11 mouse cellular contexts compared by ENCODE assay signal in the genomic region with DNA sequence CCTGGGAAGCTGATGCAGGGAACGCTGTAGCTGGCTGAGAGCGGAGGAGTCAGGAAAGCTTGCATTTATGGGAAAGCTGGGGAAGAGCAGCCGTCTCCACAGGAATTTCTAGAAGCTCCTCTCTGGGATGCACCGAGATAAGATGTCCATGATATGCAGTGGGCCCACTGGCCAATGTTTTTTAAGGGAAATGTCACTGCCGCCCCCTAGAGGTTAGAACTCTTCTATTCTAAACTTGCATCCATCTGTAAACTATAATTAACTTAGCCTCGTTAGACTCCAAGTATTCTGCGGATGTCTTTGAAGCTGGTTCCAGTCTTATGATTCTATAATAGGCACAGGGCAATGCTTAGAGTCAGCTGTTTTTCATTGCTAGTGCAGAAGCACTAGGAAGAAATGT. TPM values are rescaled to one million over a fixed set of nuclear protein-coding genes. Genes with fewer than 3 reads are reported as not detected.
DNase-seq lines count a peak whose midpoint lies in the region; ATAC-seq and TF ChIP-seq lines count a peak whose summit lies in the region.
"Had no signal": no experiment of that assay in that cellular context is flagged by ENCODE, and none has a peak within 500 bp of the region (broad histone marks: within the 10 kb centered on the region; RNA-seq: fewer than 3 reads in every experiment).

No protein-coding gene starts in this region.

- H3K36me3 ChIP-seq in heart, embryonic 15.5 days, result peaks cover 49% of the 10 kb centered on the region
- H3K36me3 ChIP-seq in heart, embryonic 11.5 days (ENCODE audit: control insufficient read depth, insufficient read depth, low read length), result peaks cover 29% of the 10 kb centered on the region
- peaks cover 32% of the 10 kb centered on the region for H3K36me3 ChIP-seq in stomach, postnatal 0 days (ENCODE audit: control insufficient read depth, insufficient read depth, low read length)

- no peak overlapping the region for H3K4me3 ChIP-seq in heart, embryonic 15.5 days
- no peak overlapping the region for H3K4me3 ChIP-seq in heart, embryonic 11.5 days (ENCODE audit: low read depth, low read length)
- H3K4me3 ChIP-seq in stomach, postnatal 0 days (ENCODE audit: low read depth, low read length), result no peak overlapping the region
- H3K4me3 ChIP-seq: hindbrain, embryonic 15.5 days; liver, embryonic 12.5 days; neural tube, embryonic 13.5 days had no signal

- no peak for ATAC-seq in heart, embryonic 15.5 days (replicated peaks; ENCODE audit: insufficient number of reproducible peaks, insufficient read depth, low FRiP score, low read depth)
- ATAC-seq in heart, embryonic 11.5 days (replicated peaks; ENCODE audit: insufficient number of reproducible peaks, low FRiP score, low TSS enrichment), result no peak
- no peak for ATAC-seq in stomach, postnatal 0 days (ENCODE audit: low FRiP score, low TSS enrichment)
- no peak for ATAC-seq in inflammation-experienced regulatory T-cells, adult 6 months
- ATAC-seq: liver, embryonic 12.5 days had no signal

- TF ChIP-seq EP300 in stomach, postnatal 0 days (optimal IDR thresholded peaks at IDR 0.05), result no peak

- peaks cover 26% of the 10 kb centered on the region for H3K4me1 ChIP-seq in heart, embryonic 15.5 days (replicated peaks)
- peaks cover 11% of the 10 kb centered on the region for H3K4me1 ChIP-seq in heart, embryonic 11.5 days (ENCODE audit: control insufficient read depth, insufficient read depth, low read length)
- H3K4me1 ChIP-seq in stomach, postnatal 0 days (replicated peaks; ENCODE audit: control insufficient read depth, insufficient read depth), result no peaks in the 10 kb centered on the region
- H3K4me1 ChIP-seq: hindbrain, embryonic 15.5 days; liver, embryonic 12.5 days had no signal

- 61% methylated on average over 7 of the region's 7 CpGs for WGBS in heart, embryonic 15.5 days
- 64% methylated on average over 7 of the region's 7 CpGs for WGBS in heart, embryonic 11.5 days (ENCODE audit: insufficient replicate concordance)
- WGBS in stomach, postnatal 0 days, result 75% methylated on average over 7 of the region's 7 CpGs

- no peaks in the 10 kb centered on the region for H3K27me3 ChIP-seq in heart, embryonic 15.5 days
- H3K27me3 ChIP-seq in heart, embryonic 11.5 days (ENCODE audit: control insufficient read depth, insufficient read depth, low read length), result no peaks in the 10 kb centered on the region
- no peaks in the 10 kb centered on the region for H3K27me3 ChIP-seq in stomach, postnatal 0 days (ENCODE audit: control insufficient read depth, insufficient read depth, low read length)
- H3K27me3 ChIP-seq: hindbrain, embryonic 15.5 days; liver, embryonic 12.5 days; neural tube, embryonic 13.5 days had no signal

- H3K4me2 ChIP-seq in heart, embryonic 15.5 days, result no peak overlapping the region
- H3K4me2 ChIP-seq in heart, embryonic 11.5 days, result no peak overlapping the region
- H3K4me2 ChIP-seq in stomach, postnatal 0 days (replicated peaks; ENCODE audit: low read depth), result no peak overlapping the region
- H3K4me2 ChIP-seq: hindbrain, embryonic 15.5 days; liver, embryonic 12.5 days; neural tube, embryonic 13.5 days had no signal

- peak; percentile 55 for DNase-seq in right cerebral cortex, adult 18-20 months
- no peak for DNase-seq in right cerebral cortex, postnatal 14 days
- DNase-seq in frontal cortex, adult 2 months (ENCODE audit: extremely low spot score in 1 of 2, low spot score in 1 of 2), result peak; percentile 54 to 79
- no peak for DNase-seq in stomach, postnatal 0 days (ENCODE audit: low spot score)
- no peak for DNase-seq in adrenal gland, adult 2 months

- H3K9me3 ChIP-seq in heart, embryonic 15.5 days (replicated peaks), result no peaks in the 10 kb centered on the region
- no peaks in the 10 kb centered on the region for H3K9me3 ChIP-seq in heart, embryonic 11.5 days (replicated peaks; ENCODE audit: control insufficient read depth, low read length)
- no peaks in the 10 kb centered on the region for H3K9me3 ChIP-seq in stomach, postnatal 0 days (ENCODE audit: control insufficient read depth, low read length)
- H3K9me3 ChIP-seq: hindbrain, embryonic 15.5 days; liver, embryonic 12.5 days; neural tube, embryonic 13.5 days had no signal

- peak overlapping the region; percentile 13; the same call in 1 of the 2 replicates for H3K27ac ChIP-seq in heart, embryonic 15.5 days
- no peak overlapping the region for H3K27ac ChIP-seq in heart, embryonic 11.5 days (ENCODE audit: low read depth, low read length)
- no peak overlapping the region for H3K27ac ChIP-seq in stomach, postnatal 0 days (replicated peaks)
- H3K27ac ChIP-seq: hindbrain, embryonic 15.5 days; liver, embryonic 12.5 days; neural tube, embryonic 13.5 days had no signal

- peak; percentile 57 for TF ChIP-seq CTCF in stomach, postnatal 0 days (IDR thresholded peaks at IDR 0.05; ENCODE audit: low read depth)

- H3K9ac ChIP-seq in heart, embryonic 15.5 days, result no peak overlapping the region
- H3K9ac ChIP-seq in heart, embryonic 11.5 days (ENCODE audit: low read depth, low read length), result no peak overlapping the region
- no peak overlapping the region for H3K9ac ChIP-seq in stomach, postnatal 0 days (ENCODE audit: low read length)
- H3K9ac ChIP-seq: hindbrain, embryonic 15.5 days; liver, embryonic 12.5 days; neural tube, embryonic 13.5 days had no signal

RNA-seq across cellular contexts. Expression of gene Emilin3, which starts 43.2 kb away (rescaled TPM):
- polyA plus RNA-seq in heart, embryonic 15.5 days (2015; fragmentation: Nextera tagmentation; extraction: Ambion mirVana), result 1.7 and 5.4 TPM in 2 replicates
- polyA plus RNA-seq in heart, embryonic 11.5 days (2014; fragmentation: Nextera tagmentation; extraction: Ambion mirVana), result 0.83 and 1.5 TPM in 2 replicates
- polyA plus RNA-seq in frontal cortex, adult 2 months (2012; rRNA removed), result 0.17 and 0.26 TPM in 2 replicates
- 7.2 and 8.5 TPM in 2 replicates for polyA plus RNA-seq in stomach, postnatal 0 days (2015; fragmentation: Nextera tagmentation; extraction: Ambion mirVana)
- not detected for total RNA-seq in adrenal gland, adult 2 months (2021)
- polyA plus RNA-seq in adrenal gland, adult 2 months (2012; rRNA removed), result 0.06 and 0.07 TPM in 2 replicates
- not detected for polyA plus RNA-seq in inflammation-experienced regulatory T-cells, adult 6 months (2017; shearing (Covaris generic))

Comparison
In these comparisons a context has a peak if more than half of its experiments do, and no peak if none do; other contexts are left out.
1. DNase-seq: peak in right cerebral cortex, adult 18-20 months (single experiment) and frontal cortex, adult 2 months (2 of 2); none in right cerebral cortex, postnatal 14 days (single experiment), stomach, postnatal 0 days (single experiment) and adrenal gland, adult 2 months (single experiment).